Mouse (Mus musculus): ENCODE data around the gene Ninl. TPM values are rescaled to one million over a fixed set of nuclear protein-coding genes. Genes with fewer than 3 reads are reported as not detected.
"Not testable (repeated sequence)": the region's sequence is repeated elsewhere in the genome, so short reads cannot be mapped to it uniquely, and the experiment has no call there.

The Ninl gene
- total RNA-seq, 2 experiments from 2014 or later: 5.1 to 6.1 TPM

GRCm38 (mm10) chr2:150965951-150966350 is 73.2 kb downstream of the Ninl start:
- intact Hi-C loops (cut with DNase I): no loop called here
- no peak for DNase-seq (ENCODE audit: extremely low spot score in 1 of 2, low spot score in 2 of 2)

DNA sequence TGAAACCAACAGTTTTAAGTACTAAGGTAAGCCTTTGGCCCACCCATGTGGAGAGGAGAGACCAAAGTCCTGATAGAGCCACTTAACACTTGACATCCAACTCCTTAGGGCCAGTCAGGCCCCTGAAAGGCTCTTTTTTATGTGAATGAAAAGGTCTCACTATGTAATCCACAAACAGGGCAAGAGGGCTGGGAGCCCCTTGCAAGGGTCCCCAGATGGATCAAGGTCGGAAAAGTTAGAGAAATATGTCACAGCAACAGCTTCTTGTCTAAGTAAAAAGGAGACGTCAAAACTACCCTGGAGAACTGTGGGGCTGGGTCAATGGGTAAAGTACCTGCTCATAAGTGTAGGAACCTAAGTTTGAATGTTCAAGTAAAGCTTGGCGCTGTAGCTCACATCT is 74.5 kb downstream of the Ninl start:
- intact Hi-C loops (cut with DNase I): no loop called here

GRCm38 (mm10) chr2:150963246-150963645 is 75.9 kb downstream of the Ninl start:
- no peak for DNase-seq (ENCODE audit: extremely low spot score in 1 of 2, low spot score in 2 of 2)
- intact Hi-C loops (cut with DNase I): no loop called here

More for the DNA sequence above, 74.5 kb downstream of the Ninl start:
- no peak for DNase-seq (ENCODE audit: extremely low spot score in 1 of 2, low spot score in 2 of 2)

DNA sequence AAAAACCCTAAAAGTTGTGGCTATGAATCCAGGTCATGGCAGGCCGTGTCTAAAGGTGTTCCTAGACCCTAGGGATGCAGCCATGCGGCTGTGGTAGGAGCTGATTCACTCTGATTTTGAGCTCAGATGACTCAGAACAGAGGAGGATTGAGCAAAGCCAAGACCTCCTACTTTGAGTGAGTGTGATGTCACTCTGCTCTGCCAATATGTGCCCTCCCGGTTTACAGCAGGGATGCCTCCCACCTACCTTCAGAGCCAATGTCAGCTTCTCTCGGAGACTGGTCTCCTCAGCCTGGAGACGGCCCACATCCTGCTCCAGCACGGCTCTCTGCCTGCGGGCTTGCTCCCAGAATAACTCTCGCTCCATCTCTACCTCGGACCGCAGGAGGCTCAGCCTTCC is 79.7 kb downstream of the Ninl start:
- intact Hi-C loops (cut with DNase I): no loop called here
- DNase-seq (ENCODE audit: extremely low spot score in 1 of 2, low spot score in 2 of 2): no peak

DNA sequence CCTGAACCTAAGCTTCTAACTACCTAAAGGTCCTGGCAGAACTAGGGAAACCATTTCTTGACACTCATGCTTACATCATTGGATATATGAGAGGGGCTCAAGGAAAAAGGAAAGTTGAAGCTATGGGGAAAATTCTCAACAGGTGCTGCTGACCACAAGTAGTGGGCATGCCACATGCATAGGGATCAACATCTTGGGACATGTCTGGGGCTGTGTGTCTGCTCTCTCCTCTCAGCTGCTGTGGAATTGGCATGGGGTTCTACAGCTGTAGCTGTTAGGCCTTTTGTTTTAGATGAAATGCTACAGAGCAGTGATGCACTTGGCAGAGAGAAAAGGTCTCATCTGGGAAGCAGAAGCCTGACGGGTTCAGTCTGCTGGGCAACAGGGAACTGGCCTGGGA is 83.3 kb downstream of the Ninl start:
- no peak for DNase-seq (ENCODE audit: extremely low spot score in 1 of 2, low spot score in 2 of 2)
- intact Hi-C loops (cut with DNase I): no loop called here

DNA sequence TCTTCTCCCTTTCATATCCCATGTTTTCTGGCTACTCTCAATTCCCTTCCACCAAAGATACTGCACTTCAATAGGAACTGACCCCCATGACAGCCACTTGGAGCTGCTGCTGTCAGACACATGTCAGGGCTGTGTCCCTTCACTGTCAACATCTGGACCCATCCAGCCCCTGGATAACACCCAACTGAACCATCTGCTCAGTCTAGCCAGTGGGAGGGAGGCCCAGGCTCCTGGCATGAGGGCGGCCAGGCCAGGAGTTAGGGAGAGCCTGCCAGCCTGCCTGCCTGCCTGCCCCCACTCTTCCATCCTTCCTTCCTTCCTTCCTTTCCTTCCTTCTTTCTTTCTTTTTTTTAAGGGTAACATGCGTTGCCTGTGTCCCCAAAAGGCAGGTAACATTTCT is 88.0 kb downstream of the Ninl start:
- DNase-seq (ENCODE audit: extremely low spot score in 1 of 2, low spot score in 2 of 2): no peak
- intact Hi-C loops (cut with DNase I): no loop called here

DNA sequence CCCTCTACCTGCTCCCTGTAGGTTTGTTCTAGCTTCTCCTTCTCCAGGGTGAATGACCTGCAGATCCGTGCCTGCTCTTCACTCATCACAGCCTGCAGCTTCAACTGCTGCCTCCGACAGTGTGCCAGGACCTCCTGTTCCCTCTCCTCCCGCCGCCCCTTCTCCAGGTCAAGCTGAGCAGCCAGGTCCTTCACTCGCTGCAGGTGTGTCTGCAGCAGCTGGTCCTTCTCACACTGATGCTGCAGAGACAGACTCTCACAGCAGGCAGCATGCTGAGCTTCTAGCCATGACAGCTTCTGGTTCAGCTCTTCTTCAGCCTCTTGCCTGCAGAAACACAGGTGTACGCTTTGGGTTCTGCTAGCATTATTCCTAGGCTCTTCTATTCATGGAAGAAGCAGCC is 89.1 kb downstream of the Ninl start:
- intact Hi-C loops (cut with DNase I): no loop called here
- no peak for DNase-seq (ENCODE audit: extremely low spot score in 1 of 2, low spot score in 2 of 2)

GRCm38 (mm10) chr2:150949652-150950051 is 89.5 kb downstream of the Ninl start:
- no peak for DNase-seq (ENCODE audit: extremely low spot score in 1 of 2, low spot score in 2 of 2)
- intact Hi-C loops (cut with DNase I): no loop called here

- DNase-seq (ENCODE audit: extremely low spot score in 1 of 2, low spot score in 2 of 2): no peak
- intact Hi-C loops (cut with DNase I): no loop called here
Measured at GRCm38 (mm10) chr2:150948786-150949185, 90.4 kb downstream of the Ninl start.

DNA sequence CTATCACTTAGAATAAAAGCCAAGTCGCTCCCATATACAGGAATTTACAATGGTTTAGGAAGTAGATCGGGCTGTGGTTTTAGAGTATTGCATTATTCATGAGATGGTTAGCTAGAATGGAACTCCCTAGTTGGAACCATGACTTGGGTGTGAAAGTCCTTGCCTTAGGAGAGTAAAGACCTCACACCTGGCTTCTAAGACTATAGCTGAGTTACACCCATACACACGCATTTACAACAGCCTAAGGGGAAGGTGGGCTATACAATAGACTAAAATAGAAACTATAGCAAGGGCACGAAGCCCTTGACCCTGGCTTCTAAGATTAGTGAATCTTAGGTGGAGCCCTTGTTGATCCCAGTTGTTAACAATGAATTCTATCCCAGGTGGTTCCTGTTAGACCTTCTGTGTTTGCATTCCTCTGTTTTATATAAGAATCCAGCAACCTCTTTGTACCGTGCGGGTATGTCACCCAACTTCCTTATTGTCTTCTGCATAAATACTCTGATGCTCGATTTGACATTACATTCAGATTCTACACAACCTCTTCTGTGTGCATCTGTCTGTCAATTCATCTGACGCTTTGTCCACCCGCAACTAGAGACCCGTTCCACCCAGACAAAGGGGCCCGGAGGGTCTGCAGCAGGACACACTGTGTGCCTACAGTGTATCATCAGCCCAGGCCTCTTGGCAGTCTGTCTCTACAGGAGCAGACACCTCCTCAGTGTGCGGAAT is 91.1 kb downstream of the Ninl start:
- intact Hi-C loops (cut with DNase I); DNase-seq (ENCODE audit: extremely low spot score in 1 of 2, low spot score in 2 of 2): not testable (repeated sequence)

GRCm38 (mm10) chr2:150947341-150947740 is 91.8 kb downstream of the Ninl start:
- DNase-seq (ENCODE audit: extremely low spot score in 1 of 2, low spot score in 2 of 2); intact Hi-C loops (cut with DNase I): not testable (repeated sequence)

GRCm38 (mm10) chr2:150944017-150944416 is 95.2 kb downstream of the Ninl start:
- no peak for DNase-seq (ENCODE audit: extremely low spot score in 1 of 2, low spot score in 2 of 2)
- intact Hi-C loops (cut with DNase I): no loop called here

DNA sequence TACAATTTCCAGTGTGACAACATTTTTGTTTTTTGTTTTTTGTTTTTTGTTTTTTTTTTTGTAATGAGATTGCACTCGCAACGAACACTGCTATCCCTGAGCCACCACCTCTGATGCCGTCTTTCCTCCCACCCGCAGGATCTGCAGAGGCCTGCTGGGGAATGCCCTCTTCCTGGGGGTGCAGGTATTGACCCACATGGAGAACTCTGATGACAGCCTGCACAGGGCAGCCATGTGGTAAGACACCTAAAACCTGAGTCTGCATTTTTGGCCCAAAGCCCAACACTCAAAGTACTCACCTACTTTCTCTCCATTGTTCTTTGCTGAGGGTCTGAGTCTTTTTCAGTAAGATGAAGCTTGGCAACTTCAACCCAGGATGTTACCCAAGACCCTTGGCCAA is 104.5 kb downstream of the Ninl start:
- DNase-seq (ENCODE audit: extremely low spot score in 1 of 2, low spot score in 2 of 2): no peak
- intact Hi-C loops (cut with DNase I): no loop called here

DNA sequence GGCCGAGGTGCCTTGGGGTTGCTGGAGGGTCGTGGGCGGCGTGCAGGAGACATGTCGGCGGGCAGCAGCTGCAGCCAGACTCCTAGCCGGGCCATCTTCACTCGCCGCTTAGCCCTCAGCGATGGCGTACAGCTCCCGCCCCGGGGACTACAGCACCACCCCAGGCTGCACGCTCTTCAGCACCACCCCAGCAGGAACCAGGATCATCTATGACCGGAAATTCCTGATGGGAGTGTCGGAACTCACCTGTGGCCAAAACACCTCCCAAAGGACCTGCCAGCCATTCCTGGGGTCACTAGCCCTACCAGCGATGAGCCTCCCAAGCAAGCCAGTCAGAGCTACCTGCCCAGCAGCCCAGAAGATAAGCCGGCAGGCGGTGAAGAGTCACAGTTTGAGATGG is 105.7 kb downstream of the Ninl start:
- DNase-seq (ENCODE audit: extremely low spot score in 1 of 2, low spot score in 2 of 2): no peak
- intact Hi-C loops (cut with DNase I): no loop called here

DNA sequence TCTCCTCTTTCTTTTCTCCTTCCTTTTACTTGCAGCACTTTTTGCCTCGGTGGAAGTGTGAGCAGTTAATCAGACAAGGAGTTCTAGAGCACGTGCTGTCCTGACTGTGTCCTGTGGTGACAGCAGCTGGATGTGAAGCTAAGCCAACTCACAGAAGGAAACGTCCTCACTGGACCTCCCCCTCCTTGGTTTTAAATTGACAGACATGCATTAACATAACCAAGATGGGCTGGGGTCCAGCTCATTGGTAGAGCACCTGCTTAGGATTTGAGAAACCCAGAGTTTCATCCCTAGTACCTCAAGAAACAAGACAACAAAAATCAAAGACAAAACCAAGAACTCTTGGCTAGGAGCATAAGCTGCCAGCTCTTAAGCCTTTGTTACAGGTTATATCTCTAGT is 108.4 kb downstream of the Ninl start:
- intact Hi-C loops (cut with DNase I): no loop called here
- no peak for DNase-seq (ENCODE audit: extremely low spot score in 1 of 2, low spot score in 2 of 2)

DNA sequence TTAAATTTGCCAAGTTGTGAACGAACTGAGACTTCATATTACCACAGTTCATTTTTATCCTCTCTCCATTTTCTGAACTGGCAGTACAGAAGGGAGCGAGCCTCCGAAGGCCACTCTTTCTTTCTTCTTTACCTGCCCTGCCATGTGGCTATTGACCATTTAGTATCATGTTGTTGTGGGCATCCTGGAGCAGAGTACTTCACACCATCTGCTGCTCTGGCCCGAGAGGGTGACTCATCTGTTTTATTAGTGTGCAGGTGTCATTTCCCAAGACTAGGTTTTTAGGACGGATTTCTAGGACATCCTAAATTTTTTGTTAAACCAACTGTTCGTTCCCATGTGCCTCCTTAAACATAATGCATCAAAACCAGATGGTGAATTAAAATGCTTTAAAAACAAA is 110.0 kb downstream of the Ninl start:
- DNase-seq (ENCODE audit: extremely low spot score in 1 of 2, low spot score in 2 of 2): no peak
- intact Hi-C loops (cut with DNase I): no loop called here

DNA sequence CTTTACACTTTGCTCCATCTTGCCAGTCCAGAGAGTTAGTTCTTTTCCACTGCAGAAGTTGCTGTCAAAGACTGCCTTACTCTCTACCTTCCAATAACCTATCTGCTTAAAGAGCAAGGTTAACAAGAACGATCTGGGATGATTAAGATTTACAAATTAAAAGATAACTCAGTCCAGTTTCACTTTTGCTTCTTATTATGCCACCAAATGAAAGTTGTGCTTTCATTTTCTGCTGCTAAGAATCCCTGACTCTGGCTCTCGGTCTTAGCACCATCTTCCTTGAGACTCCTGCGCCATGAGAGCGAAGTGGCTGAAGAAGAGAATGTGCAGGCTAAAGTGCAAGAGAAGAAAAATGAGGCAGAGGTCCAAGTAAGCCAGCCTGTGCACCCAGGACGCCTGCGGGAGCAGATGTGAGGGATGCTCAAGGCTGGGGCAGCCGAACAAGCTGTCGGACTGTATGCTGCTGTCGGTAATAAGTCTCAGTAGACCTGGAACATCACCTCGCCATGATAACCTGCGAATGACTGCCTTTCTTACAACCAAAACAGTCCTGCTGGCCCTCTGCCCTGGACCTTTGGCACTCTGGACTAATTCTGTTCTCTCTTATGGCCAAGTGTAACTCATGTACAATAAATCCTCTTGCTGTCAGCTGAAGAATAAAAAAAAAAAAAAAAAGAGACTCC is 112.0 kb downstream of the Ninl start:
- intact Hi-C loops (cut with DNase I): no loop called here

GRCm38 (mm10) chr2:150923505-150923904 is 115.7 kb downstream of the Ninl start:
- intact Hi-C loops (cut with DNase I): no loop called here
- no peak for DNase-seq (ENCODE audit: extremely low spot score in 1 of 2, low spot score in 2 of 2)

More for the DNA sequence above, 112.0 kb downstream of the Ninl start:
- DNase-seq (ENCODE audit: extremely low spot score in 1 of 2, low spot score in 2 of 2): no peak

GRCm38 (mm10) chr2:150923026-150923425 is 116.2 kb downstream of the Ninl start:
- DNase-seq (ENCODE audit: extremely low spot score in 1 of 2, low spot score in 2 of 2): no peak
- intact Hi-C loops (cut with DNase I): no loop called here

DNA sequence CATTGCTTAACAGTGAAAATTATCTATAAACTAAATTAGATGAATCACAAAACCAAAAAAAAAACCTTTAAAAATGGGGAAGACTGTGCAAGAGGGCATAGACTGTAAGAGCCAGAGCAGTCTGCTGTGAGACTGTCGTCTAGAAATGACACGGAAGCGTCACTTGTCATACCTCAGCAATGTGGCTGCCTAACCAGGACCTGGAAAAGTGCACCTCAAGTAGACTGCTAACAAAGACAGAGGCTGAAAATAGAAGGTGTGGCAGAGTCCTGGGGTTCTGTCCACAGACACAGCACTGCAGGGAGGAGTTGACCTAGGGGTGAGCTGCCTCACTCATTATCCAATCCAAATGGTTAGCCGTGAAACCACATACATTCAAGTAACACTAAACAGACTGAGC is 117.0 kb downstream of the Ninl start:
- intact Hi-C loops (cut with DNase I): no loop called here

GRCm38 (mm10) chr2:150921697-150922096 is 117.5 kb downstream of the Ninl start:
- intact Hi-C loops (cut with DNase I): no loop called here

More for the DNA sequence above, 117.0 kb downstream of the Ninl start:
- DNase-seq (ENCODE audit: extremely low spot score in 1 of 2, low spot score in 2 of 2): no peak

More at GRCm38 (mm10) chr2:150921697-150922096, 117.5 kb downstream of the Ninl start:
- DNase-seq (ENCODE audit: extremely low spot score in 1 of 2, low spot score in 2 of 2): no peak

All from left cerebral cortex, postnatal 10 days (tissue).